Comparison of ENCODE assay signal across 23 mouse cellular contexts in the genomic region with DNA sequence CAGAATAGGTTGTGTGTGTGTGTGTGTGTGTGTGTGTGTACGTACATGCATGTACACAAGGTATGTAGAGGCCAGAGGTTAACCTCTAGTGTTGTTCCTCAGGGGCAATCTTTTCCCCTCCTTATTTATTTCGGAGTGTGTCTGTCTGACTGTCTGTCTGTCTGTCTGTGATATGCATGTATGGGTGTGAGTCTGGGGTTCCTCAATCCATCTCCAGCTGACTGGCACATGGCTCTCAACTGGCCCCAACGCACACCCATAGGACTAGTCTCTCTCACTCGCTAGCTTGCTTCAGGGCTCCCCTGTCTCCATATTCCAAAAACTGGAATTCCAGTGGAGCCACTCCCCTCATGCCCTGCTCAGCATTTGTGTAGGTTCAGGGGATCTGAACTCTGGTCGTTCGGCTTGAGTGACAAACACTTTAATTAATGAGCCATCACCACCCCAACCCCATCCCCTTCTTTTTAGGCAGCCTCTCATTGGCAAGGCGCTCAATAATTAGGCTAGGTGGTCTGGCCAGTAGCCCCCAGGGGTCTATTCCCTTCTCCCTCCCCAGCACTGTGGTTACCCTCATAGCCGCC.
A peak's percentile ranks its signal among the peaks of the same experiment; 100 is the strongest.
DNase-seq lines count a peak whose midpoint lies in the region; ATAC-seq and TF ChIP-seq lines count a peak whose summit lies in the region.
"Had no signal": no experiment of that assay in that cellular context is flagged by ENCODE, and none has a peak within 500 bp of the region (broad histone marks: within the 10 kb centered on the region; RNA-seq: fewer than 3 reads in every experiment).

No protein-coding gene starts in this region.

- no peak overlapping the region for H3K27ac ChIP-seq in forebrain, embryonic 11.5 days (ENCODE audit: low read depth, low read length)
- no peak overlapping the region for H3K27ac ChIP-seq in forebrain, postnatal 0 days (ENCODE audit: low read depth, low read length)
- H3K27ac ChIP-seq in midbrain, embryonic 11.5 days (ENCODE audit: low read depth, low read length) = no peak overlapping the region
- H3K27ac ChIP-seq in midbrain, embryonic 13.5 days = no peak overlapping the region
- no peak overlapping the region for H3K27ac ChIP-seq in thymus, adult 2 months (ENCODE audit: control insufficient read depth, insufficient read depth, low read length)
- H3K27ac ChIP-seq: hindbrain, embryonic 15.5 days; stomach, postnatal 0 days had no signal

- WGBS in forebrain, embryonic 11.5 days = 84% methylated on average over 8 of the region's 8 CpGs
- 85% methylated on average over 8 of the region's 8 CpGs for WGBS in forebrain, postnatal 0 days
- WGBS in midbrain, embryonic 11.5 days = 94% methylated on average over 8 of the region's 8 CpGs
- 90% methylated on average over 8 of the region's 8 CpGs for WGBS in midbrain, embryonic 13.5 days
- WGBS in thymus, adult 2 months = 96% methylated on average over 8 of the region's 8 CpGs

- H3K27me3 ChIP-seq in forebrain, embryonic 11.5 days (ENCODE audit: control insufficient read depth, insufficient read depth, low read length) = no peaks in the 10 kb centered on the region
- no peaks in the 10 kb centered on the region for H3K27me3 ChIP-seq in forebrain, postnatal 0 days (ENCODE audit: insufficient read depth, low read length)
- no peaks in the 10 kb centered on the region for H3K27me3 ChIP-seq in midbrain, embryonic 11.5 days (ENCODE audit: control insufficient read depth, insufficient read depth, low read length)
- H3K27me3 ChIP-seq in midbrain, embryonic 13.5 days = no peaks in the 10 kb centered on the region
- no peaks in the 10 kb centered on the region for H3K27me3 ChIP-seq in thymus, adult 2 months (ENCODE audit: control insufficient read depth, insufficient read depth, low read length)
- H3K27me3 ChIP-seq: heart, embryonic 13.5 days; hindbrain, embryonic 15.5 days; Patski had no signal

- H3K4me2 ChIP-seq in forebrain, embryonic 11.5 days (ENCODE audit: low read depth, low read length, severe bottlenecking) = no peak overlapping the region
- H3K4me2 ChIP-seq in forebrain, postnatal 0 days (ENCODE audit: low read depth) = no peak overlapping the region
- H3K4me2 ChIP-seq in midbrain, embryonic 11.5 days = no peak overlapping the region
- no peak overlapping the region for H3K4me2 ChIP-seq in midbrain, embryonic 13.5 days (replicated peaks)
- H3K4me2 ChIP-seq: heart, embryonic 13.5 days; hindbrain, embryonic 15.5 days had no signal

- H3K4me1 ChIP-seq in forebrain, embryonic 11.5 days (replicated peaks; ENCODE audit: control insufficient read depth, insufficient read depth, low read length) = no peaks in the 10 kb centered on the region
- 0 out of 2 replicates have a peak, but pooled peaks cover 2% of the 10 kb centered on the region for H3K4me1 ChIP-seq in forebrain, postnatal 0 days (ENCODE audit: insufficient read depth)
- H3K4me1 ChIP-seq in midbrain, embryonic 11.5 days (ENCODE audit: control insufficient read depth, insufficient read depth, low read length) = no peaks in the 10 kb centered on the region
- peaks cover 8% of the 10 kb centered on the region; the same call in 1 of the 2 replicates for H3K4me1 ChIP-seq in midbrain, embryonic 13.5 days (replicated peaks)
- peaks cover 18% of the 10 kb centered on the region for H3K4me1 ChIP-seq in thymus, adult 2 months (replicated peaks; ENCODE audit: control insufficient read depth, insufficient read depth, low read length)

- TF ChIP-seq CTCF in forebrain, postnatal 0 days (IDR thresholded peaks at IDR 0.05; ENCODE audit: low read depth) = no peak
- TF ChIP-seq CTCF in thymus, adult 2 months (IDR thresholded peaks at IDR 0.05; ENCODE audit: borderline replicate concordance, control insufficient read depth, extremely low read depth, insufficient read depth, low read length, poor library complexity) = no peak

- H3K4me3 ChIP-seq in forebrain, embryonic 11.5 days (ENCODE audit: low read depth, low read length) = no peak overlapping the region
- H3K4me3 ChIP-seq in forebrain, postnatal 0 days (ENCODE audit: low read depth, low read length) = no peak overlapping the region
- no peak overlapping the region for H3K4me3 ChIP-seq in midbrain, embryonic 11.5 days (ENCODE audit: low read depth, low read length)
- no peak overlapping the region for H3K4me3 ChIP-seq in midbrain, embryonic 13.5 days (replicated peaks)
- H3K4me3 ChIP-seq in thymus, adult 2 months (ENCODE audit: control insufficient read depth, insufficient read depth, low read length) = no peak overlapping the region
- H3K4me3 ChIP-seq: heart, embryonic 13.5 days; hindbrain, embryonic 15.5 days had no signal

- no peaks in the 10 kb centered on the region for H3K9me3 ChIP-seq in forebrain, embryonic 11.5 days (ENCODE audit: control insufficient read depth, low read length)
- no peaks in the 10 kb centered on the region for H3K9me3 ChIP-seq in forebrain, postnatal 0 days (ENCODE audit: low read length)
- H3K9me3 ChIP-seq in midbrain, embryonic 11.5 days (ENCODE audit: control insufficient read depth, low read length) = no peaks in the 10 kb centered on the region
- H3K9me3 ChIP-seq in midbrain, embryonic 13.5 days = no peaks in the 10 kb centered on the region
- H3K9me3 ChIP-seq: heart, embryonic 13.5 days; hindbrain, embryonic 15.5 days had no signal

- DNase-seq in forebrain, embryonic 11.5 days (ENCODE audit: low spot score) = peak; percentile 41
- no peak for DNase-seq in forebrain, postnatal 0 days
- peak; percentile 12 for DNase-seq in midbrain, embryonic 11.5 days (ENCODE audit: low spot score, missing footprints)
- DNase-seq in kidney, postnatal 14 days = peak; percentile 50
- DNase-seq in thymus, adult 2 months = no peak
- DNase-seq in c-Kit-positive CD71-positive TER-119-positive erythroid progenitor cells, embryonic 14.5 days (ENCODE audit: low spot score) = no peak
- DNase-seq in cerebellum, postnatal 14 days = no peak
- DNase-seq: adrenal gland, postnatal 10 days; cerebellum, adult 11 months; cerebellum, postnatal 10 days; heart, postnatal 36 days; left cerebral cortex, postnatal 4 days; midbrain, embryonic 14.5 days; right cerebral cortex, postnatal 25 days; thymus, postnatal 14 days had no signal

- TF ChIP-seq POLR2A in thymus, adult 2 months (IDR thresholded peaks at IDR 0.05; ENCODE audit: control insufficient read depth, extremely low read depth, insufficient read depth, low read length, poor library complexity) = no peak

- no peak overlapping the region for H3K9ac ChIP-seq in forebrain, embryonic 11.5 days (ENCODE audit: low read length)
- H3K9ac ChIP-seq in forebrain, postnatal 0 days = no peak overlapping the region
- no peak overlapping the region for H3K9ac ChIP-seq in midbrain, embryonic 11.5 days (ENCODE audit: low read length)
- no peak overlapping the region for H3K9ac ChIP-seq in midbrain, embryonic 13.5 days (replicated peaks)
- H3K9ac ChIP-seq: hindbrain, embryonic 15.5 days had no signal

- H3K36me3 ChIP-seq in forebrain, embryonic 11.5 days (ENCODE audit: control insufficient read depth, insufficient read depth, low read length) = no peaks in the 10 kb centered on the region
- H3K36me3 ChIP-seq in forebrain, postnatal 0 days (ENCODE audit: insufficient read depth) = no peaks in the 10 kb centered on the region
- H3K36me3 ChIP-seq in midbrain, embryonic 11.5 days (ENCODE audit: control insufficient read depth, insufficient read depth, low read length) = no peaks in the 10 kb centered on the region
- no peaks in the 10 kb centered on the region for H3K36me3 ChIP-seq in midbrain, embryonic 13.5 days
- H3K36me3 ChIP-seq in thymus, adult 2 months (ENCODE audit: control insufficient read depth, insufficient read depth, low read length) = no peaks in the 10 kb centered on the region
- H3K36me3 ChIP-seq: heart, embryonic 13.5 days; hindbrain, embryonic 15.5 days had no signal

- ATAC-seq in forebrain, embryonic 11.5 days (replicated peaks; ENCODE audit: low FRiP score) = no peak
- ATAC-seq in forebrain, postnatal 0 days = no peak
- ATAC-seq in midbrain, embryonic 11.5 days (ENCODE audit: low FRiP score) = no peak
- no peak for ATAC-seq in midbrain, embryonic 13.5 days
- ATAC-seq: forebrain, embryonic 16.5 days; intestine, embryonic 16.5 days; lung, postnatal 0 days; Patski had no signal

Comparison
In these comparisons a context has a peak if more than half of its experiments do, and no peak if none do; other contexts are left out.
1. DNase-seq: peak in forebrain, embryonic 11.5 days (single experiment), midbrain, embryonic 11.5 days (single experiment) and kidney, postnatal 14 days (single experiment); none in forebrain, postnatal 0 days (single experiment), thymus, adult 2 months (single experiment), c-Kit-positive CD71-positive TER-119-positive erythroid progenitor cells, embryonic 14.5 days (single experiment) and cerebellum, postnatal 14 days (0 of 2).